Mouse (Mus musculus): ENCODE results near the gene Cacna2d2. TPM values are rescaled to one million over a fixed set of nuclear protein-coding genes. Genes with fewer than 3 reads are reported as not detected.

Gene Cacna2d2
- polyA plus RNA-seq, 1 experiment from 2014 or later = 0.64 TPM

DNA sequence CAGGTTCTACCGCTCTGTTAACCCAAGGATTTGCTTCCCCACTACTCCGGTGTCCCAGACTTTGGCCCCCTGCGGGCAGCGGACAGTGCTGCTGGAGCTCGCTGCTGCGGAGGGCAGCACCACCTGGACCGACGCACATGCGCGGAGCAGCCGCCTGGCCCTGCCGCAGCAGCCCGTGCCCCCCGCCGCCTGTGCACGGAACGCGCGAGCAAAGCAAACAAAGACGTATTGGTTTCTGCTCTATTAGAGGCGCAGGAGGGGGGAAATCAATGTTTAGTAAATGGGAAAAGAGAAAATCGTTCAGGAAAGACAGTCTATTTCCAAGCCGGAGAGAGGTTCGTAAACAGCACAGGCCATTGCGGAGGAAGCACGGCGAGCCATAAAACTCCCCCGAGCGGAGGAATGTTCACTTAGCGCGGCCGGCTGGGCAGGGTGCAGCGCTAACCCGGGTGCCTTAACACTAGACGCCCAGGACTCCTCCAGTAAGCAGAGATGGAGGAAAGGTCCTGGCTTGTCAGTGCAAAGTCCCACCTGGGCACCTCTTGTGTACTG is 21.4 kb upstream of the Cacna2d2 start:
- H3K4me2 ChIP-seq (ENCODE audit: low read length) = peak overlapping the region; percentile 68
- no peak for TF ChIP-seq CTCF (IDR thresholded peaks at IDR 0.05; ENCODE audit: low read depth)
- H3K4me1 ChIP-seq (replicated peaks; ENCODE audit: insufficient read depth, low read length) = 0 out of 2 replicates have a peak, but pooled peaks cover 4% of the 10 kb centered on the region
- DNase-seq (ENCODE audit: low spot score) (peak; percentile 76), ATAC-seq (replicated peaks; ENCODE audit: low FRiP score, low read depth) (no peak)
- no peaks in the 10 kb centered on the region for H3K36me3 ChIP-seq (ENCODE audit: insufficient read depth, low read length)
- WGBS = 2% methylated on average over 35 of the region's 35 CpGs
- no peaks in the 10 kb centered on the region for H3K9me3 ChIP-seq (replicated peaks; ENCODE audit: low read length)
- H3K27ac ChIP-seq = no peak overlapping the region
- H3K4me3 ChIP-seq (replicated peaks; ENCODE audit: low read depth, low read length) = peak overlapping the region; percentile 35
- 0 out of 2 replicates have a peak overlapping the region, but pooled peaks have one; percentile 28 for H3K9ac ChIP-seq (ENCODE audit: low read depth, low read length)
- H3K27me3 ChIP-seq (ENCODE audit: insufficient read depth, low read length) = peaks cover 52% of the 10 kb centered on the region

DNA sequence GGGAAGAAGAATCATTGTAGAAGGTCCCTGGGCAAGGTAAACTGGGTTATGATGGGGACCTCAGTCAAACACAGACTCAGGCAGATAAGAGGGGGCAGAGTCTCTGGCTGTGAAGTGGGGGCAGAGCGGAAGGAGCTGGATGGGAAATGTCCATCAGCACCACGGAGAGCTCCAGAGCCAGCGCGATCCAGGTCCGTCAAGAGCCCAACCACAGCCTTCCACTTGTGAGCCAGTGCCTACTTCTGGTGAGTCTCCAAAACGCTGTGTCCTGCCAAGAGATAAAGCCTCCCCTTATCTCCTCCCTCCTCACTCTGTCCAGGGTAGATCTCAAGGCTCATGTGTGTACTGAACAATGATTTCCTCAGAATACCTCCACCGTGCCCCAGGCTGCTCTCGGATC is 17.7 kb upstream of the Cacna2d2 start:
- peaks cover 46% of the 10 kb centered on the region for H3K27me3 ChIP-seq (ENCODE audit: insufficient read depth, low read length)
- H3K4me1 ChIP-seq (replicated peaks; ENCODE audit: insufficient read depth, low read length) = 0 out of 2 replicates have a peak, but pooled peaks cover 4% of the 10 kb centered on the region
- H3K9me3 ChIP-seq (replicated peaks; ENCODE audit: low read length) = no peaks in the 10 kb centered on the region
- H3K9ac ChIP-seq (ENCODE audit: low read depth, low read length) = no peak overlapping the region
- H3K36me3 ChIP-seq (ENCODE audit: insufficient read depth, low read length) = no peaks in the 10 kb centered on the region
- H3K27ac ChIP-seq = no peak overlapping the region
- WGBS = 8% methylated on average over 8 of the region's 8 CpGs
- no peak for ATAC-seq (replicated peaks; ENCODE audit: low FRiP score, low read depth)
- H3K4me2 ChIP-seq (ENCODE audit: low read length) = no peak overlapping the region
- DNase-seq (ENCODE audit: low spot score) = peak; percentile 77
- no peak overlapping the region for H3K4me3 ChIP-seq (replicated peaks; ENCODE audit: low read depth, low read length)
- no peak for TF ChIP-seq CTCF (IDR thresholded peaks at IDR 0.05; ENCODE audit: low read depth)

DNA sequence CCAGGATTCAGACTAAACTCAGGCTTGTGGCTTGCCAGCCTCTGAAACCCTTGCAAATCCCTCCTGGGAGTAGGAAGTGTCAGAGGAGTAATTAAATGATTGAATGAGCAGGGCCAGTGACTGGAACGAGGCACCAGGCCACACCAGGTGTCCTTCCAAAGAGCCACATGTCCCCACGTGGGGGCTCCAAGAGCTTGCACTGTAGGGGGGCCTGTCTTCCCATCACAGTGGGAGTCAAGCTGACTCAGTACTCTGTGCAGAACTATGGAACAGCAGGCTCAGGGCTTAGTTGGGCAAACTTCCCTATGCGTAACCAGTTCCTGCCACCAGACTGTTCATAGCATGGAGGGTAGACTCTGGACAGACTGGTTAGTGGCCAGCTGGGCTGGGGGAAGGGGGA is 15.0 kb upstream of the Cacna2d2 start:
- peak; percentile 57; the same call in 1 of the 2 replicates for ATAC-seq (replicated peaks; ENCODE audit: low FRiP score, low read depth)
- no peak for TF ChIP-seq CTCF (IDR thresholded peaks at IDR 0.05; ENCODE audit: low read depth)

DNA sequence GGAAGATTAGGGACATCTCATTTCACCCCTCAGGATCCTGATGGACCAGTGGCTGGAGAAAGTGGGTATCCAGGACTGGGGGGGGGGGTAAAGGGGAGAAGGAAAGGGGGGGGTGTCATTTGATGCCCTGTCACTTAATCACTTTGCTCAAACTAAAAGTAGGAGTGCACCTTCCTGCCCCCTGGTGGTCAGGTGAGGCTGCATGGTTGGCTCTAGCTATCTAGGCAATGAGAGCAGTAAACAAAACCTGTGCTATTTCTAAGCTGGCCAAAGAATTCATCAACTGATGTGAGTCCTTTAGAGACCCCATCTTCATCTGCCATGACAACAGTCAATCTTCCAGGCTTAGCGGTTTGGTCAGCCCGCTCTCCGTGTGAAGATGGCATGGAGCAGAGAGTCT is 12.7 kb upstream of the Cacna2d2 start:
- no peak overlapping the region for H3K4me3 ChIP-seq (replicated peaks; ENCODE audit: low read depth, low read length)

More for the DNA sequence above, 15.0 kb upstream of the Cacna2d2 start:
- no peaks in the 10 kb centered on the region for H3K4me1 ChIP-seq (replicated peaks; ENCODE audit: insufficient read depth, low read length)
- no peak overlapping the region for H3K9ac ChIP-seq (ENCODE audit: low read depth, low read length)
- H3K36me3 ChIP-seq (ENCODE audit: insufficient read depth, low read length) = no peaks in the 10 kb centered on the region
- 27% methylated on average over 3 of the region's 3 CpGs for WGBS
- H3K27me3 ChIP-seq (ENCODE audit: insufficient read depth, low read length) = peaks cover 26% of the 10 kb centered on the region
- no peak overlapping the region for H3K27ac ChIP-seq
- H3K4me2 ChIP-seq (ENCODE audit: low read length) = no peak overlapping the region
- DNase-seq (ENCODE audit: low spot score) = peak; percentile 17
- no peaks in the 10 kb centered on the region for H3K9me3 ChIP-seq (replicated peaks; ENCODE audit: low read length)
- no peak overlapping the region for H3K4me3 ChIP-seq (replicated peaks; ENCODE audit: low read depth, low read length)

DNA sequence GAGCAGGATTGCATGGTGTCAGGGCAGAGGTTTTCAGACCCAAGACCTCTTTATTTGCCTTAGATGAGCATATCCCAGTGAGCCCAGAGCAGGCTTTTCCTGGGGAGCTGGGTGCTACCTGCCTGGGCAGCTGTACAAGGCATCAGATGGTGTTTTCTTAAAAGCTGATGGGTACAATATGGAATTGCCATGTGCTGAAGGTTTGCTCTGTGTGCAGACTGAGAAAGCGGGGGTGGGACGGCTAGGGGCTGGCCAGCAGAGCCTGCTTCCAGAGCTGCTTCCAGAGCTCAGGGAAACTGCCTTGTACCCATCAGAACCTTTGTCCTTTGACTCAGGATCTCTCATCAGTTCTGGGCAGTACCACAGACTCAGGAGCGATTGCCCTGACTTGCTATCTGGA is 11.7 kb upstream of the Cacna2d2 start:
- TF ChIP-seq CTCF (IDR thresholded peaks at IDR 0.05; ENCODE audit: low read depth) = no peak
- WGBS = 94% methylated on average over 3 of the region's 3 CpGs
- no peaks in the 10 kb centered on the region for H3K9me3 ChIP-seq (replicated peaks; ENCODE audit: low read length)
- no peak for ATAC-seq (replicated peaks; ENCODE audit: low FRiP score, low read depth)
- no peak overlapping the region for H3K4me2 ChIP-seq (ENCODE audit: low read length)
- DNase-seq (ENCODE audit: low spot score) = no peak
- no peak overlapping the region for H3K27ac ChIP-seq
- no peaks in the 10 kb centered on the region for H3K36me3 ChIP-seq (ENCODE audit: insufficient read depth, low read length)
- H3K4me3 ChIP-seq (replicated peaks; ENCODE audit: low read depth, low read length) = no peak overlapping the region
- no peaks in the 10 kb centered on the region for H3K4me1 ChIP-seq (replicated peaks; ENCODE audit: insufficient read depth, low read length)
- H3K9ac ChIP-seq (ENCODE audit: low read depth, low read length) = no peak overlapping the region
- H3K27me3 ChIP-seq (ENCODE audit: insufficient read depth, low read length) = peaks cover 5% of the 10 kb centered on the region; the same call in 1 of the 2 replicates

More for the DNA sequence above, 12.7 kb upstream of the Cacna2d2 start:
- 43% methylated on average over 3 of the region's 3 CpGs for WGBS
- H3K4me1 ChIP-seq (replicated peaks; ENCODE audit: insufficient read depth, low read length) = no peaks in the 10 kb centered on the region
- TF ChIP-seq CTCF (IDR thresholded peaks at IDR 0.05; ENCODE audit: low read depth) = peak; percentile 65
- no peak overlapping the region for H3K27ac ChIP-seq
- H3K4me2 ChIP-seq (ENCODE audit: low read length) = no peak overlapping the region
- no peak for DNase-seq (ENCODE audit: low spot score)
- peaks cover 15% of the 10 kb centered on the region for H3K27me3 ChIP-seq (ENCODE audit: insufficient read depth, low read length)
- no peaks in the 10 kb centered on the region for H3K9me3 ChIP-seq (replicated peaks; ENCODE audit: low read length)
- no peak overlapping the region for H3K9ac ChIP-seq (ENCODE audit: low read depth, low read length)
- no peaks in the 10 kb centered on the region for H3K36me3 ChIP-seq (ENCODE audit: insufficient read depth, low read length)
- no peak for ATAC-seq (replicated peaks; ENCODE audit: low FRiP score, low read depth)

DNA sequence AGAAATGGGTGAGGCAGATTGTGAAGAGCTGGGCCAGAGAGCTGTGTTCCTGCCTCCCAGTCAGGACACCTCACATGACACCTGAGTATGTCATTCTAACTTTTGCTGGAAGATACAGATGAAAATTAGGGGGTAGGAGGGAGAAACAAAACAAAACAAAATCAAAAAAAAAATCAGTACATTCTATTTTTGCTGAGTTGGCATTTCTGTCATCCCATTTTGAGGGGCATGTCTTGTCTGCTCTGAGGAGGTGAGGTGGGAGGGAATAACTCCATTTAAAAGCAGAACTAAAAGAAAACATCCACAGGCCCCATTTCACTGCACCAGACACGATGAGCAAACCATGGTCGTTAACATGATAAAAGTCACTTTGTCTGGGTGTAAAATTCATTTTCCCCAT is 11.1 kb upstream of the Cacna2d2 start:
- ATAC-seq (replicated peaks; ENCODE audit: low FRiP score, low read depth) = no peak

DNA sequence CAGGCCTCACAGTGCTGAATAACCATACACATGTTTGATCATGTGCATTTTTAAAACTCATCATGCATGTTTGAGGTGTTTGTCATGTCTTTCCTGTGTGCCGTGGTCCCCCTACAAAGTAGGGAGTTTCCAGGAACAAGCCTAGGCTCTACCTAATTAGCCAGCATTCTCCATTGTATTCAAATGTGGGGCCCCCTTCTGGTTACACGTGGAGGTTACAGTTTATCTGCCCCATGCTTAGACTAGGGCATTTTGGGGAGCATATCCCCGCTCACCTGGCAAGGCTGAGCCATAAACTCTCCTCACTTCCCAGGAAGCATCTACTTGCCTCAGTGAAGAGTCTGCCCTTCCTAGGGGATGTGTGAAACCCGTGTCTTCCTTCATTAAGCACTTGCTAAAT is 3.0 kb upstream of the Cacna2d2 start:
- no peak overlapping the region for H3K4me3 ChIP-seq (replicated peaks; ENCODE audit: low read depth, low read length)
- 35% methylated on average over 4 of the region's 4 CpGs for WGBS
- DNase-seq (ENCODE audit: low spot score) = no peak
- peak; percentile 26; the same call in 1 of the 2 replicates for TF ChIP-seq CTCF (IDR thresholded peaks at IDR 0.05; ENCODE audit: low read depth)
- H3K9me3 ChIP-seq (replicated peaks; ENCODE audit: low read length) = no peaks in the 10 kb centered on the region
- ATAC-seq (replicated peaks; ENCODE audit: low FRiP score, low read depth) = no peak
- H3K9ac ChIP-seq (ENCODE audit: low read depth, low read length) = no peak overlapping the region
- H3K4me1 ChIP-seq (replicated peaks; ENCODE audit: insufficient read depth, low read length) = peaks cover 6% of the 10 kb centered on the region; the same call in 1 of the 2 replicates
- no peak overlapping the region for H3K4me2 ChIP-seq (ENCODE audit: low read length)
- peaks cover 37% of the 10 kb centered on the region for H3K27me3 ChIP-seq (ENCODE audit: insufficient read depth, low read length)
- H3K36me3 ChIP-seq (ENCODE audit: insufficient read depth, low read length) = no peaks in the 10 kb centered on the region
- H3K27ac ChIP-seq = no peak overlapping the region

More for the DNA sequence above, 11.1 kb upstream of the Cacna2d2 start:
- no peak overlapping the region for H3K9ac ChIP-seq (ENCODE audit: low read depth, low read length)
- H3K36me3 ChIP-seq (ENCODE audit: insufficient read depth, low read length) = no peaks in the 10 kb centered on the region
- no peak for TF ChIP-seq CTCF (IDR thresholded peaks at IDR 0.05; ENCODE audit: low read depth)
- no peak for DNase-seq (ENCODE audit: low spot score)
- H3K27me3 ChIP-seq (ENCODE audit: insufficient read depth, low read length) = no peaks in the 10 kb centered on the region
- H3K27ac ChIP-seq = no peak overlapping the region
- no peaks in the 10 kb centered on the region for H3K9me3 ChIP-seq (replicated peaks; ENCODE audit: low read length)
- H3K4me2 ChIP-seq (ENCODE audit: low read length) = no peak overlapping the region
- WGBS = 36% methylated on average over 2 of the region's 2 CpGs
- no peaks in the 10 kb centered on the region for H3K4me1 ChIP-seq (replicated peaks; ENCODE audit: insufficient read depth, low read length)
- no peak overlapping the region for H3K4me3 ChIP-seq (replicated peaks; ENCODE audit: low read depth, low read length)

Data from kidney, postnatal 0 days (tissue).